Comparison of ENCODE assay signal across 14 mouse cellular contexts in the genomic region with DNA sequence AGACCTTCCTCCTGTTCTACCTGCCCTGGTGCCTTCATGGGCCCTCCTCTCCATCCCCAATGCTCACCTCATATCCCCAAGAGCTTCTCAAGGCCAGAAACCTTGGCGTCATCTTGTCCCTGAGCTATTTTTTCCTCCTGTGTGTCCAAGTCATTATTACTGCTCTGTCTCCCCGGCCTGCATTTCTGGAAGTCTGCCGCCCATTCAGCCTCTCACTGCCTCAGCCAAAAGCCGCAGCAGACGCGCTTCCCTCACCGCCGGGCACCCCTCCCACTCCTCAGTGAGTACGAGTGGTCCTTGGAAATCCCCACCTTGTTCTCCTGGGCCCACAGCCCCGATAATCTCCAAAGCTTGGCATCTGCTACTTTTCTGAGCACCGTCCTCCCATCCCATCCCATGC. TPM values are rescaled to one million over a fixed set of nuclear protein-coding genes. Genes with fewer than 3 reads are reported as not detected.
DNase-seq lines count a peak whose midpoint lies in the region; TF ChIP-seq lines count a peak whose summit lies in the region.
"Had no signal": no experiment of that assay in that cellular context is flagged by ENCODE, and none has a peak within 500 bp of the region (broad histone marks: within the 10 kb centered on the region; RNA-seq: fewer than 3 reads in every experiment).

No protein-coding gene starts in this region.

- H3ac ChIP-seq in C2C12 (ENCODE audit: control insufficient read depth, insufficient read length, low read depth), result peak overlapping the region; percentile 32

- DNase-seq in heart, postnatal 4 days, result peak; percentile 59
- DNase-seq in heart, postnatal 36 days, result no peak
- DNase-seq in cerebellum, adult 11-12 months, result peak; percentile 72
- DNase-seq in urinary bladder, postnatal 25 days (ENCODE audit: low spot score), result no peak
- no peak for DNase-seq in urinary bladder, postnatal 36 days (ENCODE audit: low spot score in 2 of 2)
- no peak for DNase-seq in embryo, embryonic 10.5 days (ENCODE audit: low spot score)
- DNase-seq: spleen, adult 18-20 months had no signal

- peaks cover 42% of the 10 kb centered on the region for H3K79me2 ChIP-seq in C2C12 (ENCODE audit: control insufficient read depth, insufficient read depth)

- peaks cover 14% of the 10 kb centered on the region for H3K79me3 ChIP-seq in C2C12 (ENCODE audit: low read depth)

- H3K4me1 ChIP-seq in embryonic fibroblast, embryonic 13.5 days (ENCODE audit: control insufficient read depth, insufficient read depth, low read length), result peaks cover 22% of the 10 kb centered on the region

- intact Hi-C loops in heart, postnatal 36 days (cut with DNase I), result no loop called here

- no peaks in the 10 kb centered on the region for H3K27me3 ChIP-seq in C2C12 (ENCODE audit: control insufficient read depth, insufficient read depth, insufficient read length)

- peak overlapping the region; percentile 82 for H3K27ac ChIP-seq in embryonic fibroblast, embryonic 13.5 days (ENCODE audit: insufficient read depth, low read length)
- H3K27ac ChIP-seq: liver, embryonic 14.5 days; macrophage had no signal

- H3K36me3 ChIP-seq in C2C12 (ENCODE audit: control insufficient read depth, insufficient read depth), result no peaks in the 10 kb centered on the region

- no peak for TF ChIP-seq CTCF in C2C12 (IDR thresholded peaks at IDR 0.05; ENCODE audit: control insufficient read depth, insufficient read depth, insufficient read length)
- TF ChIP-seq CTCF in embryonic fibroblast, embryonic 13.5 days (IDR thresholded peaks at IDR 0.05; ENCODE audit: borderline replicate concordance, insufficient read depth, low read length), result no peak

- H3K4me3 ChIP-seq in C2C12 (ENCODE audit: insufficient read depth, poor library complexity, severe bottlenecking), result no peak overlapping the region
- H3K4me3 ChIP-seq in embryonic fibroblast, embryonic 13.5 days (ENCODE audit: insufficient read depth, low read length), result no peak overlapping the region

- TF ChIP-seq POLR2A in embryonic fibroblast, embryonic 13.5 days (IDR thresholded peaks at IDR 0.05; ENCODE audit: low read depth, low read length), result no peak

TF ChIP-seq in C2C12, 6 proteins besides CTCF, POLR2A, EP300 and RAD21:
- no peak for TF ChIP-seq MAX (IDR thresholded peaks at IDR 0.05)
- TF ChIP-seq FOSL1 (IDR thresholded peaks at IDR 0.05; ENCODE audit: insufficient read depth, low read length, poor library complexity, severe bottlenecking), result no peak
- TF ChIP-seq MYOD1 (IDR thresholded peaks at IDR 0.05; ENCODE audit: control insufficient read depth, insufficient read length, low read depth), result no peak
- no peak for TF ChIP-seq MYOG (IDR thresholded peaks at IDR 0.05; ENCODE audit: control insufficient read depth, extremely low read depth, insufficient read length)
- TF ChIP-seq USF1 (IDR thresholded peaks at IDR 0.05; ENCODE audit: low read depth), result no peak
- TF ChIP-seq CEBPB (IDR thresholded peaks at IDR 0.05; ENCODE audit: low read depth), result no peak
TF ChIP-seq in C2C12: peak in this region for 0.

RNA-seq across cellular contexts. Expression of gene Ltbp2, which starts 3.8 kb away (rescaled TPM):
- total RNA-seq in heart, postnatal 4 days (2021), result 1 to 10 TPM; 7.6 to 8.9 TPM
- total RNA-seq in heart, postnatal 36 days (2021), result 1 to 10 TPM; 1.4 to 1.9 TPM
- polyA plus RNA-seq in C2C12 (2012; fragmentation: generic; extraction: Trizol), result 49.5 TPM
- 182 and 264 TPM in 2 replicates for polyA plus RNA-seq in embryonic fibroblast, embryonic 13.5 days (2011; ENCODE audit: insufficient read length, low read depth, missing spikeins)
- polyA plus RNA-seq: activated CD4-positive, CD25-positive, alpha-beta regulatory T cell, adult 4 months; CD4-positive, CD25-positive, alpha-beta regulatory T cell, adult 4 months; inflammation-experienced regulatory T-cells, adult 6 months had no signal

Comparison
In these comparisons a context has a peak if more than half of its experiments do, and no peak if none do; other contexts are left out.
1. DNase-seq: peak in heart, postnatal 4 days (single experiment) and cerebellum, adult 11-12 months (single experiment); none in heart, postnatal 36 days (0 of 2), urinary bladder, postnatal 25 days (single experiment), urinary bladder, postnatal 36 days (0 of 2) and embryo, embryonic 10.5 days (single experiment).